Mouse (Mus musculus) kidney, postnatal 0 days (tissue): ENCODE data around the gene Zfp668. TPM values are rescaled to one million over a fixed set of nuclear protein-coding genes. Genes with fewer than 3 reads are reported as not detected.

Source experiments
- ATAC-seq: fragments of 200-750 bp; cut with Nextera tagmentation; replicated peaks from 2 replicates; pipeline ENCODE4 v1.8.0; 2017; ENCODE audit warnings: low read depth, moderate number of reproducible peaks, moderate TSS enrichment, moderate library complexity; ENCODE audit not compliant: low FRiP score
- DNase-seq: peaks from one replicate; pipeline ENCODE4 v3.0.0-alpha.2; 2016; ENCODE audit warnings: low spot score
- H3K27ac ChIP-seq: fragments of 300-500 bp; sonication (generic); 2 replicates; pipeline ENCODE4 v1.5.1; 2014; ENCODE audit warnings: mild to moderate bottlenecking
- H3K27me3 ChIP-seq: fragments of 300-500 bp; sonication (generic); 2 replicates; pipeline ENCODE4 v1.6.1; 2014; ENCODE audit warnings: low read length, mixed read lengths; ENCODE audit not compliant: insufficient read depth
- H3K36me3 ChIP-seq: fragments of 300-500 bp; sonication (generic); 2 replicates; pipeline ENCODE4 v1.6.1; 2014; ENCODE audit warnings: low read length, mixed read lengths; ENCODE audit not compliant: insufficient read depth
- H3K4me1 ChIP-seq: fragments of 300-500 bp; sonication (generic); replicated peaks from 2 replicates; pipeline ENCODE4 v1.6.1; 2014; ENCODE audit warnings: antibody characterized with exemption, low read length, mixed read lengths; ENCODE audit not compliant: insufficient read depth
- H3K4me2 ChIP-seq: fragments of 300-500 bp; sonication (generic); 2 replicates; pipeline ENCODE4 v1.6.1; 2014; ENCODE audit warnings: mild to moderate bottlenecking, low read length, moderate library complexity, mixed read lengths
- H3K4me3 ChIP-seq: fragments of 300-500 bp; sonication (generic); replicated peaks from 2 replicates; pipeline ENCODE4 v1.5.1; 2014; ENCODE audit warnings: low read depth, low read length
- H3K9ac ChIP-seq: fragments of 300-500 bp; sonication (generic); 2 replicates; pipeline ENCODE4 v1.6.1; 2014; ENCODE audit warnings: low read depth, low read length
- H3K9me3 ChIP-seq: fragments of 300-500 bp; sonication (generic); replicated peaks from 2 replicates; pipeline ENCODE4 v1.6.1; 2016; ENCODE audit warnings: low read length, inconsistent platforms, mixed read lengths
- CTCF ChIP-seq: IDR thresholded peaks from 2 replicates; pipeline ENCODE4 v1.5.1; 2016; ENCODE audit warnings: antibody characterized with exemption, low read depth, mild to moderate bottlenecking, moderate library complexity
- WGBS: fragments of 180-500 bp; shearing (Covaris S2); extraction: QIAGEN DNeasy Blood & Tissue Kit; methylation state at CpG from one replicate; pipeline ENCODE4 v1.1.7; 2014; 5-methylcytosine and 5-hydroxymethylcytosine counted together
- polyA plus RNA-seq: library from polyadenylated mRNA; unstranded; fragments of >200 nt; fragmentation: Nextera tagmentation; extraction: Ambion mirVana; gene quantifications from 2 replicates; pipeline ENCODE4 v1.2.1, GENCODE M21; 2015

Gene Zfp668
- polyA plus RNA-seq, 1 experiment from 2014 or later: 12.5 TPM

DNA sequence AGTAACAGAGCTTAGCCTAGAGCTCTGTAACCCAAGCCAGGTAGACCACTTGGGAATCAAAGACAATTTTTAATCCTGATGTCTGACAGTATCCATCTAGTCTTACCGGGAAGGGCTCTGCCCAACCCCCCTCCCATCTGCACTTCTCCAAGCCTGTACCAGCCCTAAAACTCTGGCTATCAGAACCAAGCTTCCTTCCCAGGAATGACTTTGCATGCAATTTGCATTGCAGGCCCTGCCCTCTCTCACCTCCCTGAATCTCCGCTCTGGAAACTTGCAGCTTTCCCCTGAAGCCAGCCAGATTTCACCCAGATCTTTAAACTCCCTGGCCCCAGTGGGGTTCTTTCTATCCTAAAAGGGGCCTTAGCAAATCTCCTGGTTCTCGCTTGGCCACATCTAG, 11.2 kb upstream of the Zfp668 start:
- peaks cover 48% of the 10 kb centered on the region for H3K36me3 ChIP-seq
- ATAC-seq (no peak), DNase-seq (no peak)
- no peak overlapping the region for H3K4me2 ChIP-seq
- no peak overlapping the region for H3K27ac ChIP-seq
- H3K9me3 ChIP-seq: no peaks in the 10 kb centered on the region
- H3K4me1 ChIP-seq: no peaks in the 10 kb centered on the region
- 82% methylated on average over 3 of the region's 3 CpGs for WGBS
- no peak for TF ChIP-seq CTCF
- H3K4me3 ChIP-seq: no peak overlapping the region
- no peak overlapping the region for H3K9ac ChIP-seq
- H3K27me3 ChIP-seq: no peaks in the 10 kb centered on the region

DNA sequence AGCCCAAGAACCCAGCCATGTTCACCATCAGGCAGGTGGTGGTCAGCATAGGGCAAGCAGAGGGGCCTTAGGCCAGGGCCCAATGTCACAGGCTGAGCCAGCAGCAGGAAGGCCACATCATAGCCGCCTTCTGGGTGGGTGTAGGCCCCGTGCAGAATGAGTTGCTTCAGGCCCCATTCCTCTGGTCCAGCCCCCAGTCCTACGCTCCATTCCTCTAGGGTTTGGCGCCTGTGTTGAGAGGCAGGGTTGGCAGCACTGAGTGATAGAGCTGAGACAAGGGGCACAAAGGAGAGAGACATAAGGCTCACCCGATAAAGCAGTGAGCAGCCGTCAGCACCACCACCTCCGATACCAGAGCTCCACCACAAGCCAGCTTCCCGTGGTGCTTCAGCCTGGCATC, 10.6 kb upstream of the Zfp668 start:
- H3K4me2 ChIP-seq: no peak overlapping the region

DNA sequence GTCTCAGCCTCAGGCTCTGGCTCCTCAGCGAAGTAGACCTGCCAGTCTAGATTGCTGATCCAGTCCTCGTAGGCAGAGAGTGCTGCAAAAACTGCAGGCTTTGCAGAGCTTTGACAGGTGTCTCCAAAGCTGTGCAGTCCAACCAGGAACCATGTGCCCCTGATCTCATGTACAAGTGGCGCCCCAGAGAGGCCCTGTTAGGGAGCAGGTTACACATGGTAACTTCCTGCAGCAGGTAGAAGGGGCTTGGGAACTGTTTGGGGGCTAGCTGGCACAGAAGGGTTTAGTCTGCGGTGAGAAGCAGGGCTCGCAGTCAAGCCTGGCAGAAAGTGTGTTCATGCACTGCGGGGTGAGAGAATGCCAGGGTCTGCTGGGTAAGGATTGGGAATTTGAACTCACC, 9.9 kb upstream of the Zfp668 start:
- ATAC-seq: no peak
- 89% methylated on average over 6 of the region's 6 CpGs for whole genome bisulfite sequencing

More for the DNA sequence above, 10.6 kb upstream of the Zfp668 start:
- Histone ChIP-seq H3K27me3 (no peaks in the 10 kb centered on the region), H3K4me3 (no peak overlapping the region), H3K9me3 (no peaks in the 10 kb centered on the region), H3K4me1 (no peaks in the 10 kb centered on the region), H3K9ac (no peak overlapping the region), H3K27ac (no peak overlapping the region), H3K36me3 (peaks cover 49% of the 10 kb centered on the region)
- ATAC-seq (no peak), DNase-seq (no peak)
- no peak for TF ChIP-seq CTCF
- WGBS: 87% methylated on average over 8 of the region's 8 CpGs

DNA sequence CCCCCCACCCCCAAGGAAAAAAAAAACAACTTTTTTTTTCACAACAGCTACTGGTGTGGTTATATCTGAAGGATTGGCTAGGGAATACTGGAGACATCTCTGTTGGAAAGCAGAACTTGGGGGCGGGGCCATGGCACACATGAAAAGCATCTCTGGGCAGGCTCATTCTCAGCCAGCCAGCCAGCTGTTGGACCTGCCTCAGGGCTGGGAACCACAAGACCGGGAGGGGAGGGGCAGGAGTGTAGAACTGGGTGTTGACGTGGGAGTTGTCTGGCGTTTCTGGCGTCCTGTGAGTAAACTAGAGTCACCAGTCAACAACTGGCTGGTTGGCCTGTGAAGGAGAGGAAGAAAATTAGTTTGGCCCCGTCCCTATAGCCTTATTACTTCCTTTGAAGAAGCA, 9.3 kb upstream of the Zfp668 start:
- 56% methylated on average over 6 of the region's 6 CpGs for WGBS
- no peaks in the 10 kb centered on the region for H3K4me1 ChIP-seq
- H3K27ac ChIP-seq: no peak overlapping the region
- no peaks in the 10 kb centered on the region for H3K9me3 ChIP-seq
- TF ChIP-seq CTCF: no peak
- no peak overlapping the region for H3K9ac ChIP-seq
- DNase-seq (peak; percentile 21), ATAC-seq (no peak)
- H3K27me3 ChIP-seq: no peaks in the 10 kb centered on the region
- no peak overlapping the region for H3K4me3 ChIP-seq
- peaks cover 62% of the 10 kb centered on the region for H3K36me3 ChIP-seq
- H3K4me2 ChIP-seq: no peak overlapping the region

More for the DNA sequence above, 9.9 kb upstream of the Zfp668 start:
- Histone ChIP-seq H3K9me3 (no peaks in the 10 kb centered on the region), H3K4me1 (no peaks in the 10 kb centered on the region), H3K27ac (no peak overlapping the region; the same call in 1 of the 2 replicates), H3K4me2 (no peak overlapping the region), H3K4me3 (no peak overlapping the region), H3K9ac (no peak overlapping the region), H3K27me3 (no peaks in the 10 kb centered on the region), H3K36me3 (peaks cover 56% of the 10 kb centered on the region)
- TF ChIP-seq CTCF: no peak
- no peak for DNase-seq

DNA sequence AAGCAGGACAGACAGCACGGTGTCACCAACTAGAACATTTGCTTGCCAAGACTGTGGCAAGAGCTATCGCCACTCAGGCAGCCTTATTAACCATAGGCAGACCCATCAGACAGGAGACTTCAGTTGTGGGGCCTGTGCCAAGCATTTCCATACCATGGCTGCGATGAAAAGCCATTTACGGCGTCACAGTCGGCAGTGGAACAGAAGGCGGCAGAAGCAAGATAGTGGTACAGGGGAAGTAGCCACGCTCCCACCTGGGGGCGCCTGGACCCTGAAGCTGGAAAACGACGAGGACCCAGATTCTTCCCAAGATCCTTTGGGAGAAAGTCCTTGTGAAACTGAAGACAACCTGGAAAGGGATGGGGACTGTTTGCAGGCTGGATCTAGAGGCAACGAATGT, 3.8 kb upstream of the Zfp668 start:
- no peaks in the 10 kb centered on the region for H3K27me3 ChIP-seq
- H3K9me3 ChIP-seq: no peaks in the 10 kb centered on the region
- peaks cover 68% of the 10 kb centered on the region for H3K36me3 ChIP-seq
- H3K4me2 ChIP-seq: no peak overlapping the region
- H3K4me1 ChIP-seq: peaks cover 6% of the 10 kb centered on the region; the same call in 1 of the 2 replicates
- ATAC-seq (no peak), DNase-seq (no peak)
- WGBS: 81% methylated on average over 12 of the region's 12 CpGs
- H3K9ac ChIP-seq: no peak overlapping the region
- TF ChIP-seq CTCF: no peak
- H3K4me3 ChIP-seq: no peak overlapping the region
- H3K27ac ChIP-seq: no peak overlapping the region

DNA sequence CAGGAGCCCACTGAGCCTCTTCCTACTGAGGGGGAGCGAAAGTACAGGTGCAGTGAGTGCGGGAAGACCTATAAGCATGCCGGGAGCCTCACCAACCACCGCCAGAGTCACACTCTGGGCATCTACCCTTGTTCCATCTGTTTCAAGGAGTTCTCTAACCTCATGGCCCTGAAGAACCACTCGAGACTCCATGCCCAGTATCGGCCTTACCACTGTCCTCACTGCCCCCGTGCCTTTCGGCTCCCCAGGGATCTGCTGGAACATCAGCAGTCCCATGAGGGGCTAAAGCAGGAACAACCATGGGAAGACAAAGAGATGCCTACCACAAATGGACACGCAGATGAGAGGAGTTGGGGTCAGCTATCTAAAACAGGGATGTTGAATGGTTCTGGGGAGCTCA, 2.7 kb upstream of the Zfp668 start:
- H3K27me3 ChIP-seq: no peaks in the 10 kb centered on the region
- peaks cover 58% of the 10 kb centered on the region for H3K36me3 ChIP-seq
- ATAC-seq: no peak
- DNase-seq: no peak
- TF ChIP-seq CTCF: no peak
- H3K9me3 ChIP-seq: no peaks in the 10 kb centered on the region
- no peak overlapping the region for H3K4me3 ChIP-seq
- H3K4me2 ChIP-seq: no peak overlapping the region
- no peak overlapping the region for H3K27ac ChIP-seq
- H3K9ac ChIP-seq: no peak overlapping the region
- 95% methylated on average over 9 of the region's 9 CpGs for whole genome bisulfite sequencing
- peaks cover 9% of the 10 kb centered on the region; the same call in 1 of the 2 replicates for H3K4me1 ChIP-seq

DNA sequence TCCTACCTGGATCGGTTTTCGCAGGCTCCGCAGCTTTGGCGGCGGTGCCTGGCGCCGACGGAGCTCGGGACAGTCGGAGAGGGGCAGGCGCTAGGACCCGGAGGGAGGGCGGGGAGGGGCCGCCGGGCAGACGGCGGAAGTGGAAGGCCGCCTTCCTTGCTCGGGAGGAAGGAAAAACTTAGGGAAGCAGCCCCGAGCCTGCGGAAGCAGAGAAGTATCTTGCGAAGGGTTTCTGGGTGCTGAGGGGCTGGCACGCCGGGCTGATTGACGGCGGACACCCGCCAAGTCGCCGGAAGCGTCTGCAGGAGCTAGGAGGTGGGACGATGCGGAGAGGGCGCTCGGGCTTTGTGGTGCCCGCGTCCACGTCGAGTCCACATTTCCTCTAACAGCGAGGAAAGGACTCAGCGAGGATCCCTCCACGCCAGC, 574 bp downstream of the Zfp668 start, which contains the start of gene Zfp646:
TSS of gene Zfp646 (plus strand) at position 181 of the 426 bp plus-strand sequence.
- no peak for TF ChIP-seq CTCF

More for the DNA sequence above, 574 bp downstream of the Zfp668 start, which contains the start of gene Zfp646:
- H3K36me3 ChIP-seq: peaks cover 29% of the 10 kb centered on the region
- DNase-seq (peak; percentile 93), ATAC-seq (peak; percentile 88)
- peaks cover 16% of the 10 kb centered on the region; the same call in 1 of the 2 replicates for H3K4me1 ChIP-seq
- peak within 1 kb of the TSS; percentile 79 for H3K4me3 ChIP-seq
- peak within 1 kb of the TSS; percentile 98 for H3K27ac ChIP-seq
- WGBS: 0% methylated on average over 40 of the region's 41 CpGs
- peak within 1 kb of the TSS; percentile 90 for H3K9ac ChIP-seq
- peak within 1 kb of the TSS; percentile 66 for H3K4me2 ChIP-seq
- no peaks in the 10 kb centered on the region for H3K27me3 ChIP-seq
- no peaks in the 10 kb centered on the region for H3K9me3 ChIP-seq
